Mouse (Mus musculus) midbrain, embryonic 16.5 days (tissue): ENCODE measurements at regions not wholly inside any gene's neighbourhood (a gene's known extent, or its start where the extent isn't known, plus 50 kb on each side); places are given as distances from the start of the nearest gene placed in this dataset.
A peak's percentile ranks its signal among the peaks of the same experiment; 100 is the strongest.

ENCODE experiments used
- ATAC-seq: fragments of 200-750 bp; cut with Nextera tagmentation; 2 replicates; pipeline ENCODE4 v1.8.0; 2017; ENCODE audit warnings: moderate TSS enrichment
- H3K27ac ChIP-seq: fragments of 300-500 bp; sonication (generic); 2 replicates; pipeline ENCODE4 v1.5.1; 2014; ENCODE audit warnings: mild to moderate bottlenecking, low read length, mixed read lengths
- H3K27me3 ChIP-seq: fragments of 300-500 bp; sonication (generic); 2 replicates; pipeline ENCODE4 v1.6.1; 2014; ENCODE audit warnings: low read depth, low read length, mixed read lengths; ENCODE audit not compliant: control insufficient read depth, insufficient read depth
- H3K36me3 ChIP-seq: fragments of 300-500 bp; sonication (generic); 2 replicates; pipeline ENCODE4 v1.6.1; 2014; ENCODE audit warnings: mild to moderate bottlenecking, low read length, moderate library complexity, mixed read lengths; ENCODE audit not compliant: control insufficient read depth, insufficient read depth
- H3K4me1 ChIP-seq: fragments of 300-500 bp; sonication (generic); 2 replicates; pipeline ENCODE4 v1.6.1; 2014; ENCODE audit warnings: mild to moderate bottlenecking, low read length, mixed read lengths; ENCODE audit not compliant: control insufficient read depth, insufficient read depth
- H3K4me2 ChIP-seq: fragments of 300-500 bp; sonication (generic); 2 replicates; pipeline ENCODE4 v1.6.1; 2014; ENCODE audit warnings: mild to moderate bottlenecking, low read length, mixed read lengths
- H3K4me3 ChIP-seq: fragments of 300-500 bp; sonication (generic); 2 replicates; pipeline ENCODE4 v1.5.1; 2014; ENCODE audit warnings: low read depth, mild to moderate bottlenecking, low read length, moderate library complexity, mixed read lengths
- H3K9ac ChIP-seq: fragments of 300-500 bp; sonication (generic); 2 replicates; pipeline ENCODE4 v1.6.1; 2014; ENCODE audit warnings: low read depth, low read length, mixed read lengths
- H3K9me3 ChIP-seq: fragments of 300-500 bp; sonication (generic); replicated peaks from 2 replicates; pipeline ENCODE4 v1.6.1; 2014; ENCODE audit warnings: mild to moderate bottlenecking, low read length, mixed read lengths; ENCODE audit not compliant: control insufficient read depth, poor library complexity, severe bottlenecking
- WGBS: fragments of 180-500 bp; shearing (Covaris S2); extraction: QIAGEN DNeasy Blood & Tissue Kit; methylation state at CpG from one replicate; pipeline ENCODE4 v1.1.7; 2014; 5-methylcytosine and 5-hydroxymethylcytosine counted together

DNA sequence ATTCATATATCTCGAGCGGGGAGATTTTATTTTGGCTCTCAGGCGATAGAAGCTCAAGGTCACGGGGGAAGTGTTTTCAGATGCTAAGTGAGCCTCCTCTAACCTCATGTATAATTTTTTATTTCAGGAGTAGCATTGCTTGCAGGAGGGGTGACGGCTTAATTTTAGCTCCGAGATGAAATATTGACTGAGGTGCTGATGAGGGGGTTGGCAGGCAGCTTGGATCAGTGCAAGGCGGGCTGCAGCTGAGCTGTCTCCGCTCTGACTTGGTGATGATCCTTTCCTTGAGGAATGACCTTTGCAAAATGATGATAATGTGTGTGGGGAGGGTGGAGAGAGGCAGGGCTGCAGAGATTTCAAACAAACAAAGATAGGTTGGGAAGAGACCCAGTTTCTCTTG is 222.6 kb downstream of the Hhipl2 start:
- Histone ChIP-seq H3K4me1 (peaks cover 5% of the 10 kb centered on the region), H3K27ac (peak overlapping the region; percentile 41; the same call in 1 of the 2 replicates), H3K4me3 (no peak overlapping the region), H3K36me3 (no peaks in the 10 kb centered on the region), H3K27me3 (no peaks in the 10 kb centered on the region), H3K9ac (0 out of 2 replicates have a peak overlapping the region, but pooled peaks have one; percentile 3), H3K9me3 (no peaks in the 10 kb centered on the region), H3K4me2 (peak overlapping the region; percentile 26)
- 35% methylated on average over 8 of the region's 8 CpGs for WGBS
- ATAC-seq: peak; percentile 67; the same call in 1 of the 2 replicates

DNA sequence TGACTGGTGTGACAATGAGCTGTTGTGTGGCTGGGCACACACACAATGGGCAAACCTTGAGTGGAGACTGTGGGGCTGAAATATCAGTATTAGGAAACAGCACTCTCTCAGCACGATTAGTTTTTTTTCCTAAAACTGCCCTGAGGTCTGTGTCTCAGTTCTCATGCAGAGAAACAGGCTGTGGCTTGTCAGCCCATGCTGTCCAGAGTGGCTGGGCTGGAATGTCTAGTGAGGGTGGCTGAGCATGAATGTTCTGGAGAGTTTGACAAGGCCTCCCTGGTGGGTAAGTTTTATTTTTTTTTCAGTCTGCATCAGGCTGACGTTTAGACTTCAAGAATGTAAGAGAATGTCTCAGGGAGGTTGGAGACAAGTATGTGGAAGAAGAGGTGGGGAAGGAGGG is 226.0 kb downstream of the Hhipl2 start:
- Histone ChIP-seq H3K4me1 (peaks cover 5% of the 10 kb centered on the region), H3K36me3 (no peaks in the 10 kb centered on the region), H3K9ac (no peak overlapping the region), H3K27ac (no peak overlapping the region), H3K27me3 (no peaks in the 10 kb centered on the region), H3K4me2 (no peak overlapping the region), H3K4me3 (no peak overlapping the region), H3K9me3 (no peaks in the 10 kb centered on the region)
- 66% methylated on average over 2 of the region's 2 CpGs for WGBS
- ATAC-seq: no peak

DNA sequence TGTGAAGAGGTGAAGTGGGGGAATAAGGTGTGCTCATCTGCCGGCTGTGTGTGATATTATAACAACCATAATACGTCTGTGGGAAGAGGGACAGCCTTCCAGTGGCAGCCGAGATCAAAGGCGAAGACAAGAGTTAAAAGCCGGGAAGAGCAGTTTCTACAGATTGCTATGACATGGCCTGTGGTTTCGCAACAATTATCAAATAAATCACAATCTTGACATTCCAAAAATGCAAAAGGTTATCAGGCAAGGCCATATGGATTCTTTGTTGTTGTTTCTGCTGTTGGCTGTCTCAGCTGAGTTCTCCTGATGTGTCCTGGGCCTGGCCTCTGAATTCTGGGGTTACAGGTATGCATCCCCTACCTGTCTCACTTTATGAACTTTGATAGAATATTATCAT is 235.9 kb downstream of the Hhipl2 start:
- H3K4me2 ChIP-seq: no peak overlapping the region
- no peak overlapping the region for H3K27ac ChIP-seq
- no peaks in the 10 kb centered on the region for H3K27me3 ChIP-seq
- H3K4me3 ChIP-seq: no peak overlapping the region
- 86% methylated on average over 6 of the region's 6 CpGs for WGBS
- no peaks in the 10 kb centered on the region for H3K4me1 ChIP-seq
- no peaks in the 10 kb centered on the region for H3K36me3 ChIP-seq
- no peak for ATAC-seq
- H3K9ac ChIP-seq: no peak overlapping the region
- H3K9me3 ChIP-seq: no peaks in the 10 kb centered on the region

DNA sequence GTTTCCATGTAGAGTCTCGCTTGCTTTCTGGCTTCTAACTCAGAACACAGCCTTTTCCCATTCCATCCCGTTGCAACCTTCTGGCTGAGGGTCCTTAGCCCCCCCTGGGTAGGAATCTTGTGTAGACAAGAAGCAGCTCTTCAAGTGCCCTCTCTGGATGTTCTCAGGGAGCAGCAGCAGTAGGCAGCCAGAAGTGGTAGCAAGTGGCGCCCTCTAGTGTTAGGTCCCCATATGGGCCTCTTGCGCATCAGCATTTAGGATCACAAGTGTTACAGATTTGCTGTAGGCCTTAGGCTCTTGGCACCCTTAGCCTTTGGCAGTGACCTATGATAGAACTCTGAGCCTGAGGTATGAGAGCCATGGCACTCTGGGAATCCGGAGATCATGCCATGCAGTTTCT is 239.0 kb downstream of the Hhipl2 start:
- 52% methylated on average over 5 of the region's 5 CpGs for WGBS
- H3K9me3 ChIP-seq: no peaks in the 10 kb centered on the region
- H3K4me3 ChIP-seq: no peak overlapping the region
- H3K4me2 ChIP-seq: no peak overlapping the region
- H3K36me3 ChIP-seq: no peaks in the 10 kb centered on the region
- H3K4me1 ChIP-seq: no peaks in the 10 kb centered on the region
- no peak overlapping the region for H3K27ac ChIP-seq
- H3K9ac ChIP-seq: no peak overlapping the region
- H3K27me3 ChIP-seq: no peaks in the 10 kb centered on the region
- ATAC-seq: no peak

DNA sequence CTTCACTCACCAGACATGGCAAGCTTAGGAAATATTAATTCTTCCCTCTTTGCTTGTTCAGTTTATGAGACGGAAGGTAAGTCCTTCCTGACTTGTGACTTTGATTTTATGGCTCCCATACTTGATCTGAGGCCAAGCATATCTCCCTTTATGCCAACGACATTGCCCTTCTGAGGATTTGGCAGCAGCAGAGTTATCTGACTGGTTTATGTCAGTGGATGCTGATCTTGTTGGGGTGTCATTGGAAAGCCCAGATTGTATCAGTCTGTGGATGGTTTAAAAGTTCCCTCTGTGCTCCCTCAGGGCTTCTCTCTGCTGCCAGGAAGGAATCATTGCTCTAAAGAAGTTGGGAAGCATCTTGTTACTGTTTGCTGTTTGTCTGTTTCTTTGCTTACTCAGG is 242.5 kb downstream of the Hhipl2 start:
- no peak overlapping the region for H3K4me3 ChIP-seq
- no peaks in the 10 kb centered on the region for H3K36me3 ChIP-seq
- H3K9me3 ChIP-seq: no peaks in the 10 kb centered on the region
- no peak overlapping the region for H3K9ac ChIP-seq
- no peak for ATAC-seq
- no peaks in the 10 kb centered on the region for H3K27me3 ChIP-seq
- H3K4me1 ChIP-seq: no peaks in the 10 kb centered on the region
- H3K4me2 ChIP-seq: no peak overlapping the region
- 82% methylated on average over 2 of the region's 2 CpGs for WGBS
- no peak overlapping the region for H3K27ac ChIP-seq

DNA sequence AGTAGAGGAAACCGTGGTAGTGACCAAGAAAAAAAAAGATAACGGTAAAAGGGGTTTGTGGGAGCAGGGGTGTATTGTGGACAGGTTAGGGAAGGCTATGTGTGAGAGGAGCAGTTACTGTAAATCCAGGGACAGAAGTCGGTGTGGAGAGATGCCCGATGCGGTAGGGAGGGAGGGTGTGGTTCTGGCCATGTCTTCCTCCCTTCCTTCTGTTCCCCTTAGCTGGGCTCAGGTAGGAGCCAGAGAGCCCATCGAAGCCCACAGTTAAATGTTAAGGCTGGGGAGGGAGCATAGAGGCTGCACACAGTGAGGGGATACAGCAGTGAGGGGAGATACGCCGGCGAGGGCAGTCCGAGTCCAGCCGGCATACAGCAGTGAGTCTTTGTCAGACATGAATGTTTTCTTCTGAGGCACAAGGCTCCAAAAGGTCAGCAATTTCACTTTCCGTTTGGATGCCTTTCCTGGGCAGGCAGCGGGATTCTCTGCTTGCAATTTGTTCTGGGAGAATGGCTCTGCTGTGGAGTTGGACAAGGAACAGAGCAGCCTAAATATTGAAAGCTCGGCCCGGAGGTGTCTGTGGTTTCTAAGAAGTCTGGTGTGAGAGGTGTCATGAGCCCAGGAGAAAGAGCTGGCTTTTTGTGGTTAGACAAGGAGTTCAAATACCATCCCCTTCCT is 244.5 kb downstream of the Hhipl2 start:
- WGBS: 84% methylated on average over 15 of the region's 15 CpGs
- H3K36me3 ChIP-seq: no peaks in the 10 kb centered on the region

DNA sequence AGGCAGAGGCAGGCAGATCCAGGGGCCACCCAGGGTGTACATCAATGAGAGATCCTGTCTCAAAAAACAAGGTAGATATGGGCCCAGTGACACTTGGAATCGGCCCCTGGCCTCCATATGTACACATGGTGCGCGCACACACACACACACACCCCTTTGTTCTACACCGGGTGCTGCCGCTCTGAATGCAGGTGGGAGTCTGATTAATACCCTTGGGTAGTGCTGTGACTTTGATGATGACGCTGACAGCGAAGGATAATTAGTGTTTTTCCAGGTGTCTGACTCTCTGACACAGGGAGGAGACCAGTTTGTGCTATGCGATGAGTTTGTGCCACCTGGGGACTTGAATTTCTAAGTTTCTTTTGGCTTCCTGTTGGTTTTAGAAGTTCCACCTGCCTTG is 251.3 kb downstream of the Hhipl2 start:
- H3K4me3 ChIP-seq: no peak overlapping the region
- H3K27ac ChIP-seq: no peak overlapping the region
- H3K36me3 ChIP-seq: no peaks in the 10 kb centered on the region
- H3K9me3 ChIP-seq: peaks cover 2% of the 10 kb centered on the region; the same call in 1 of the 2 replicates
- H3K4me1 ChIP-seq: no peaks in the 10 kb centered on the region
- no peak overlapping the region for H3K4me2 ChIP-seq
- H3K27me3 ChIP-seq: no peaks in the 10 kb centered on the region
- ATAC-seq: no peak
- H3K9ac ChIP-seq: no peak overlapping the region
- 81% methylated on average over 8 of the region's 8 CpGs for WGBS

More for the DNA sequence above, 244.5 kb downstream of the Hhipl2 start:
- H3K4me3 ChIP-seq: no peak overlapping the region
- H3K4me1 ChIP-seq: no peaks in the 10 kb centered on the region
- no peak overlapping the region for H3K4me2 ChIP-seq
- ATAC-seq: no peak
- no peak overlapping the region for H3K9ac ChIP-seq
- H3K27me3 ChIP-seq: no peaks in the 10 kb centered on the region
- H3K9me3 ChIP-seq: peaks cover 2% of the 10 kb centered on the region; the same call in 1 of the 2 replicates
- no peak overlapping the region for H3K27ac ChIP-seq

DNA sequence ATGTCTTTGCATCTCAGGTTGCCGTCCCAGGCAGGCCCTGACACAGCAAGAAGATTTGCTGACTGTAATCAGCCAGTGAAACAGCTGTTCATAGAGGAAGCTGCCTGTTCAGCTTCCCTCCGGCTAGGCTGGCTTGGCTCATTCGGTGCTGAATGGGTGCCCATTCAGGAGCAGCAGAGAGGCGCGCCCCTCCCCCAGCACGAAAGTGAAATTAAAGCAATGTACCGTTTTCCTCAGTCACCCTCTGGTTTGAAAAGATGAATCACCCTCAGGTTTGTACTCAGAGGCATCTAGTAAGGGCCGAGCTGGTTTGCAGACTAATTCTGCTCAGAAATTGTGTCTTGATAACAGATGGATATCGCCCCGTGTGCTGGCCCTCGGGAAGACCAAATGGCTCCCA is 251.7 kb downstream of the Hhipl2 start:
- Histone ChIP-seq H3K36me3 (no peaks in the 10 kb centered on the region), H3K4me1 (no peaks in the 10 kb centered on the region), H3K9ac (no peak overlapping the region), H3K9me3 (peaks cover 2% of the 10 kb centered on the region; the same call in 1 of the 2 replicates), H3K27ac (no peak overlapping the region), H3K4me3 (no peak overlapping the region), H3K4me2 (no peak overlapping the region), H3K27me3 (no peaks in the 10 kb centered on the region)
- ATAC-seq: no peak
- WGBS: 60% methylated on average over 11 of the region's 11 CpGs

DNA sequence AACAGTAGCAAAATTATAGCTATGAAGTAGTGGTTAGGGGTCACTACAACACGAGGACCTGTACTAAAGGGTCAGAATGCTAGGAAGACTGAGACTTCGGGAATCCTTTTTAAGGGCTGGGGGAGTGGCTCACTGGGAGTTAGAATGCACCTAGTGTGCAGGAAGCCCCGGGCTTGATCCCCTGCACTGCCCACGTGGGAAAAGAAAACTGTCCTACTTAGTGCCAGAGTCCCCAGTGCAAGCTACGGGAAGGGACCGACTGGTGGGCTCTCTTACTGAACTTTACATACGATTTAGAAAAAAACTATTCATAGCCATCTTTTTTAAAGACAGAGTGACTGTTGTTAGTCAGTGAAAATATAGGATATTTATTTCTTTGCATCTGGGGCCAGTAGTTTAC is 252.5 kb downstream of the Hhipl2 start:
- Histone ChIP-seq H3K4me2 (no peak overlapping the region), H3K36me3 (no peaks in the 10 kb centered on the region), H3K9ac (no peak overlapping the region), H3K27ac (no peak overlapping the region), H3K27me3 (no peaks in the 10 kb centered on the region), H3K4me1 (no peaks in the 10 kb centered on the region), H3K4me3 (no peak overlapping the region), H3K9me3 (peaks cover 2% of the 10 kb centered on the region; the same call in 1 of the 2 replicates)
- ATAC-seq: no peak
- 66% methylated on average over 7 of the region's 7 CpGs for WGBS
